Mouse (Mus musculus): ENCODE measurements around the gene Mad2l1. TPM values are rescaled to one million over a fixed set of nuclear protein-coding genes. Genes with fewer than 3 reads are reported as not detected.

Gene Mad2l1
- polyA plus RNA-seq, 1 experiment from 2014 or later, result 42.7 TPM

GRCm38 (mm10) chr6:66535966-66536365 lies 776 bp downstream of the Mad2l1 start:
- Histone ChIP-seq H3K4me2 (ENCODE audit: low read depth, low read length) (peak overlapping the region; percentile 89), H3K27ac (ENCODE audit: low read depth) (peak overlapping the region; percentile 93), H3K4me1 (ENCODE audit: insufficient read depth) (peaks cover 9% of the 10 kb centered on the region; the same call in 1 of the 2 replicates), H3K9ac (replicated peaks) (peak overlapping the region; percentile 90), H3K9me3 (ENCODE audit: low read length) (no peaks in the 10 kb centered on the region), H3K36me3 (replicated peaks; ENCODE audit: insufficient read depth, low read length) (peaks cover 17% of the 10 kb centered on the region), H3K4me3 (ENCODE audit: low read depth, low read length) (peak overlapping the region; percentile 86), H3K27me3 (ENCODE audit: insufficient read depth, low read length) (no peaks in the 10 kb centered on the region)
- WGBS (ENCODE audit: insufficient replicate concordance), result 8% methylated on average over 7 of the region's 7 CpGs
- DNase-seq (no peak), ATAC-seq (no peak)
- TF ChIP-seq CTCF (IDR thresholded peaks at IDR 0.05; ENCODE audit: low read depth), result no peak
- no peak for TF ChIP-seq EP300 (IDR thresholded peaks at IDR 0.05; ENCODE audit: low read depth)

DNA sequence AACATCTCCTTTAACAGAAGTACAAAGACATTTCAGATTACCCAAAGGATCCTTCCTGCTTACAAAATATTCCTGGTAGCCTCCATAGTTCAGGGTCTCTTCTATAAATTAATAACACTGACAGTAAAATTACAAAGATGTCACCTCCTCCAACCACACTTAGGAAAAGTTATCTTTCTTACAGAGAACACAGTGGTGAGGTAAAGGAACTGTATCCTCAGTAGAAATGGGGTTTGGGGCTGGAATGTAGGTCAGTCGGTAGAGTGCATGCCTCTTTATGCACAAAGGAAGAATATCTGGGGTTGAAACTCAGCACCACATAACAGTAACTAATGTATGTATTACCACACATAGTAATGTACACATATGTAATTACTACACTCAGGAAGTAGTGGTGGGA lies 24.8 kb downstream of the Mad2l1 start, which contains the start of gene Vmn1r32:
TSS of gene Vmn1r32 (minus strand) at position 101 of the 400 bp plus-strand sequence.
- DNase-seq (no peak), ATAC-seq (no peak)

GRCm38 (mm10) chr6:66595804-66596203 lies 60.6 kb downstream of the Mad2l1 start:
- Histone ChIP-seq H3K27me3 (ENCODE audit: insufficient read depth, low read length) (no peaks in the 10 kb centered on the region), H3K4me1 (ENCODE audit: insufficient read depth) (no peaks in the 10 kb centered on the region), H3K36me3 (replicated peaks; ENCODE audit: insufficient read depth, low read length) (no peaks in the 10 kb centered on the region), H3K9me3 (ENCODE audit: low read length) (no peaks in the 10 kb centered on the region), H3K4me3 (ENCODE audit: low read depth, low read length) (no peak overlapping the region), H3K27ac (ENCODE audit: low read depth) (no peak overlapping the region), H3K4me2 (ENCODE audit: low read depth, low read length) (no peak overlapping the region), H3K9ac (replicated peaks) (no peak overlapping the region)
- DNase-seq, result no peak
- TF ChIP-seq CTCF (IDR thresholded peaks at IDR 0.05; ENCODE audit: low read depth) (no peak), EP300 (IDR thresholded peaks at IDR 0.05; ENCODE audit: low read depth) (no peak)
- no peak for ATAC-seq

More for the DNA sequence above, 24.8 kb downstream of the Mad2l1 start, which contains the start of gene Vmn1r32:
- no peaks in the 10 kb centered on the region for H3K27me3 ChIP-seq (ENCODE audit: insufficient read depth, low read length)
- no peaks in the 10 kb centered on the region for H3K36me3 ChIP-seq (replicated peaks; ENCODE audit: insufficient read depth, low read length)
- no peaks in the 10 kb centered on the region for H3K4me1 ChIP-seq (ENCODE audit: insufficient read depth)
- no peak within 1 kb of the TSS for H3K4me2 ChIP-seq (ENCODE audit: low read depth, low read length)
- no peak within 1 kb of the TSS for H3K27ac ChIP-seq (ENCODE audit: low read depth)
- H3K9me3 ChIP-seq (ENCODE audit: low read length), result no peaks in the 10 kb centered on the region
- TF ChIP-seq EP300 (IDR thresholded peaks at IDR 0.05; ENCODE audit: low read depth) (no peak), CTCF (IDR thresholded peaks at IDR 0.05; ENCODE audit: low read depth) (no peak)
- WGBS (ENCODE audit: insufficient replicate concordance), result 77% methylated on average over 1 of the region's 1 CpGs
- no peak within 1 kb of the TSS for H3K4me3 ChIP-seq (ENCODE audit: low read depth, low read length)
- no peak within 1 kb of the TSS for H3K9ac ChIP-seq (replicated peaks)

Other genes with a start within 250 kb of the Mad2l1 start
- 0.04 TPM in 1 of 2 replicates, not detected in the other for gene Vmn1r32, start 24.7 kb downstream of the Mad2l1 start, polyA plus RNA-seq (2015; fragmentation: Nextera tagmentation; extraction: Ambion mirVana)
- not detected in 2 replicates for gene Vmn1r33, start 82.9 kb downstream of the Mad2l1 start, polyA plus RNA-seq (2015; fragmentation: Nextera tagmentation; extraction: Ambion mirVana)
- not detected in 2 replicates for gene Vmn1r34, start 108.5 kb downstream of the Mad2l1 start, polyA plus RNA-seq (2015; fragmentation: Nextera tagmentation; extraction: Ambion mirVana)
- not detected in 2 replicates for gene Vmn1r35, start 150.5 kb downstream of the Mad2l1 start, polyA plus RNA-seq (2015; fragmentation: Nextera tagmentation; extraction: Ambion mirVana)
- not detected in 2 replicates for gene Vmn1r36, start 183.8 kb downstream of the Mad2l1 start, polyA plus RNA-seq (2015; fragmentation: Nextera tagmentation; extraction: Ambion mirVana)
- not detected in 2 replicates for gene Vmn1r37, start 194.0 kb downstream of the Mad2l1 start, polyA plus RNA-seq (2015; fragmentation: Nextera tagmentation; extraction: Ambion mirVana)
- gene Vmn1r38, start 247.2 kb downstream of the Mad2l1 start, polyA plus RNA-seq (2015; fragmentation: Nextera tagmentation; extraction: Ambion mirVana), result not detected in 2 replicates